Mouse (Mus musculus) left cerebral cortex, postnatal 10 days (tissue): ENCODE data around the gene Igf1r. TPM values are rescaled to one million over a fixed set of nuclear protein-coding genes. Genes with fewer than 3 reads are reported as not detected.

Source experiments
- DNase-seq, 2 experiments: peaks; one replicate each; pipeline ENCODE4 v3.0.0; 2021 to 2022; ENCODE audit warnings: low spot score in 2 of 2, mixed read lengths in 1 of 2; ENCODE audit errors: extremely low spot score in 1 of 2
- intact Hi-C: fragments of 180-260 bp; cut with DNase I; formaldehyde crosslinking; loops from one replicate; pipeline ENCODE4 v1.15.1; 2025
- total RNA-seq, 2 experiments: library from RNA; stranded (reverse); gene quantifications; 2 replicates each; pipeline ENCODE4 v1.2.3; 2021

Gene Igf1r
- total RNA-seq, 2 experiments from 2014 or later = 41.4 to 44.2 TPM

DNA sequence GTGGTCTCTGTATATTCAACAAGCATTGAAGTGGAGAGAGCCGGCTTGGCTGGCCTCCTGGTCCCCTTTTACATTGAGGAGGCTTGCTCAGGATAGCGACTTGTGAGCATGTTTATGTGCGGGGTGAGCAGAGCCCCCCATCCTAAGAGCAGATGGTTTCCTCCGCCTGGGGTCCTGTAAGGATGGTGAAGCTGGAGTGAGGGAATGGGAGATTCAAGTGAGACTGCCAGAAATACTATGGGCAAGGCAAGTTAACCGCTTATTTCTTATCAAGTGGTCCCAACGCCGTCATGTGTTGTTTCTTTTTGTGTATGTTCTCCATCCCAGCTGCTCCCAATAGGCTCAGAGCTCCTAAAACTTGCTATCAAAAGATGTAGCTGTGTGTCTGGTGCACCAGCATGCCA lies 175.6 kb downstream of the Igf1r start:
- intact Hi-C loops = loop anchor here (2.0 to 5.0 kb wide), 2 partner anchors 156 to 325 kb away; no protein-coding TSS in a partner anchor
- no peak for DNase-seq

- peak; percentile 97 to 99 for DNase-seq
- intact Hi-C loops = loop anchor here (2.0 to 5.0 kb wide), 2 partner anchors 157 to 326 kb away; no protein-coding TSS in a partner anchor
Measured at GRCm38 (mm10) chr7:68129077-68129511, 176.5 kb downstream of the Igf1r start.

DNA sequence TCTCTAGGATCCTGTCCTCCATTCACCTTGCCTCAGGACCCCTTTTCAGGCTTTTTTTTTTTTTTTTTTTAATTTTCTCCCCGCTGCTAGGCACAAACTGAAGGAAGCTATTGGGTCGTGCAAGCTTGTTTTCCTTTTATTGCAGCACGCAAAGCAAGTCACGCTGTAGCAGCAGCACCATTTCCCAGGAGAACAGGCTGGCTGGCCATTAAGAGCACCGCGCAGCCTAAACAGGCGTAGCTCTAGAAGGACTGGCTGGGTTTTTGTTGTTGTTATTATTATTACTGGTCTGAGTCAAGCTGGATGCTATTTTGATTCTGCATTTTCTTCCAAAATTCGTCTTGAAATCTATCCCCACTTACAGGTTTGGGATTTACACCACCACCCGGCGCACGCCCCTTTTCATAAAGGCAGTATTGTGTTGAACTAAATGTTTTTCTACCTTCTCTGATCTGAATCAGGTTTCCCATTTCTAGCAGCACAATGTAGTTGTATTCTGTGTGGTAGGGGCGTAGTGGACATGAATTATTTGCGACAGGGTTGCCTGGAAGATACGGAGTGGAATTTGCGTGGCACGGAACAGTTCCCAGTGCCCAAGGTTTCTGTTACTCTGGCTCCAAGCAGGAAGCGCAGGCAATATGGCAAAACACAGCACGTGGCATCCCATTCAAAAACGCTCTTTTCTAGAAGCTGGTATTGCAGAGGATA lies 177.1 kb downstream of the Igf1r start:
- DNase-seq = peak; percentile 85 to 89
- intact Hi-C loops = loop anchor here (1.0 to 5.0 kb wide), 4 partner anchors 157 to 327 kb away; no protein-coding TSS in a partner anchor

- DNase-seq = no peak
Measured at GRCm38 (mm10) chr7:68130950-68131580, 178.4 kb downstream of the Igf1r start.

DNA sequence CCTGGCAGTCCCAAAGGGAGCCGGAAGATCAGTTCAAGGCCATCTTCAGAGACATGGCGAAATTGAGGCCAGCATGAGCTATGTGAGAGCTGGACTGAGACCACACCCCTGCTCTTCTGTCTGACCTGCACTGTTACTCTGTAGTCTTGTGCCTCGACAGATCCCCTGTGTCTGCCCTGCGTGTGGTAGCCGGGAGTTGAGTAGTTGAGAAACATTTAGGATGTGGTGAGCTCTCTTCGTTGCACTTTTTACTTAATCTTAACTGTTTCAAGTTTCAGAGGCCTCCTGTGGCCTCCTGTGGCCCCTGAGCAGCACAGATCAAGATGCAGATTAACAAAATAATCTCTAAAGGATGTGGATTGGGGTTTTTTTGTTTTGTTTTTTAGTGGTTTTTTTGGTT lies 181.1 kb downstream of the Igf1r start:
- intact Hi-C loops = loop anchor here (5.0 kb wide), 1 partner anchor 169 kb away; no protein-coding TSS in a partner anchor
- DNase-seq = no peak

More at GRCm38 (mm10) chr7:68130950-68131580, 178.4 kb downstream of the Igf1r start:
- intact Hi-C loops = loop anchor here (1.0 to 5.0 kb wide), 2 partner anchors 171 to 180 kb away; no protein-coding TSS in a partner anchor

- DNase-seq = no peak
- intact Hi-C loops = loop anchor here (5.0 kb wide), 1 partner anchor 167 kb away; no protein-coding TSS in a partner anchor
Measured at GRCm38 (mm10) chr7:68134948-68135347, 182.3 kb downstream of the Igf1r start.

GRCm38 (mm10) chr7:68136056-68136455 lies 183.4 kb downstream of the Igf1r start:
- DNase-seq = no peak

DNA sequence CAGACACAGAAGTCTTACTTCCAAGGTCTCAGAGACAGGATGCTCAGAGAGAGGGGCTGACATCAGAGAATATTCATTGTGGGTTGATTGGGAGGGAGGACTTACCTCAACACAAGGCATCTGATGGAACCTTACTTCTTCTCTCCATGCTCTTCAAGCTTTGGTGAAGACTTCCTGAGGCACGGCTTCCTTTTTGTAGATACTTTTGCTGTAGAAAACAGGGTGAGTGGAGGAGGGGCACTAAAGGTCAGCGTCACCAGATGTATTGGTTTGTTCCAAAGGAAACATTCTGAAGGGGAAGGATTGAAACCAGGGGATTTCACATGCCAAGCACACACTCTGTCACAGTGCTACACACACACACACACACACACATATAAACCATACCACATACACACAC lies 186.8 kb downstream of the Igf1r start:
- DNase-seq = no peak
- intact Hi-C loops = no loop called here

More at GRCm38 (mm10) chr7:68136056-68136455, 183.4 kb downstream of the Igf1r start:
- intact Hi-C loops = no loop called here

DNA sequence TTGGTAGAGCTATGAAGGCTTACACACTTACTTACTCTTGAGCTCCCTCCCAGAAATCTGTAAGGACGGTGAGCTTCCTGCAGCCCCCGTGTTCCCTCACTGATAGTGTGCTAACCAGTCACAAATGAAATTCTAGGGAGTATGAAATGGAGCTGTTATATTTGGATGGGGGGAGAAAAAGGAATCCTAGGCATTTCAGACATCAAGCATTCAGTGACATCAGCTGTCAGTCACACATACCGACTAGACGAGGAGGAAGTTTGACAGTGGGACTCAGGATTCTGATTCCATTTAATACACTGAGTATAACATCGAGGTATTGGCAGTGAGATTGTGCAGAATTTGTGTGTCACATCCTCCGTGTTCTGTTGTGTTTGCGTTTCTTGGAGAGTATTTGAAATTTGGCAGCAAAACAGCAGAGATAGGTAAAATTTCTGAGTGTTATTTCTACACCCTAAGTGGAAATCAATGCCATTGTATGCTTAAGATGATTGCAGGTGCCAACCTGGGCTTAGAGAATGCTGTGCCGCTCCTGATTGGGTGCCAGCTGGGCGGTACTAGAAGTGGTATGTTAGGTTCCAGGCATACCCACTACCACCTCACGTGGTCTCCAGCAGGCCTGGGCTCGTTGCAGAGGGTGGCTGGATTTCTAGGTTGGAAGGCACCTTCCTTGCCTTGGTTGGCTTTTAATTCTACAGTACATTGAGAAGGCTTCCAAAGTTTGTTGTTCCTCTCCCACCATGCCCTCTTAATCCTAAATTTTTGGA lies 187.6 kb downstream of the Igf1r start:
- no peak for DNase-seq
- intact Hi-C loops = no loop called here

DNA sequence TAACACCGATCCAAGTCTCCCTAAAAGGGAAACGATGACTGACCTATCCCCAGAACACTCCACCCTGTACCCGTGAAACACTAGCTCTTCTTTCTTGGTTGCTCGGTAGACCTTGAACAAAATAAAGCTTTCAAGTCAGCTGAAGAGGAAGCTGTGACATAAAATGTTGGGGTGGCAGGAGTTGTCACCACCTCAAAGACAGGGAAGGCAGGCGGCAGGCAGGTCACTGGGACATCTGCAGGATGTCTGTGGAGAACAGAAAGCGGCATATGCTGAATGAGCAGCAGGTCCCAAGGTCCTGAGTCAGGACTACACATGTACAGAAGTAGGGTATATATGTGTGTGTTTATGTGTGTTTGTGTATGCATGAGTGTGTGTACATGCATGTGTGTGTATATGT lies 191.6 kb downstream of the Igf1r start:
- intact Hi-C loops = no loop called here
- DNase-seq = no peak

DNA sequence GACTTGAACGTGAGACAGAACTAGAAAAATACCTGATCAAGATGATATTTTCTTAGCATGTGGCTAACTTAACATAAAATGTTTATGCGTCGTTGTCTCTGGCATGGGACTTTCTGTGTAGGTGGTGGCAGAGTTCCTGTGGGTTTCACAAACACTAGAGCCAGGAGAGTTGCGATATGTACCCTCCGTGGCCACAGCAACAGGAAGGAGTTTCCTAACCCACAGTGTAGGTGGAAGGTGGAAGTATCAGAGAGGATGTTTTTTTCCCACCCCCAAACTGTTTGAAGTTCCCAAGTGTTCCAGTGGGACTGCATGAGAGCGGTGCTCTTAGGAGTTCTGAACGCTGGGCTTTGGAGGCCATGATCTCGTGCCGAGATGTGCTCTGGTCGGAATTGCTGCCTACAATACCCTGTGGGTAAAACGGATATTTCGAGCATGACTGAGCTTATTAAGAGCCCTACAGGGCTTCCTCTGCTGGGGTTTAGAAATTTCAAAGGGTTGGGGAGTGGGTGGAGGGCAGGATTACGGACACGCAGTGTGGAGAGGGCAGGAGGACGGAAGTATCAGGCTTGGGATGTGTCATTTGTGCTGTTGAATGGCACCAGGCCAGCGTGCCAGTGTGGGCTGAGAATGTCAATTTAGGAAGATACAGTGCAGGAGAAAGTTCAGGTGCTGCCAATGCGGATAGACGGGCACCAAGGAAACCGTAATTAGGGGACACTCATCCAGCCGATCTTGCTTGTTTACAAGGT lies 195.8 kb downstream of the Igf1r start:
- DNase-seq = no peak
- intact Hi-C loops = no loop called here

DNA sequence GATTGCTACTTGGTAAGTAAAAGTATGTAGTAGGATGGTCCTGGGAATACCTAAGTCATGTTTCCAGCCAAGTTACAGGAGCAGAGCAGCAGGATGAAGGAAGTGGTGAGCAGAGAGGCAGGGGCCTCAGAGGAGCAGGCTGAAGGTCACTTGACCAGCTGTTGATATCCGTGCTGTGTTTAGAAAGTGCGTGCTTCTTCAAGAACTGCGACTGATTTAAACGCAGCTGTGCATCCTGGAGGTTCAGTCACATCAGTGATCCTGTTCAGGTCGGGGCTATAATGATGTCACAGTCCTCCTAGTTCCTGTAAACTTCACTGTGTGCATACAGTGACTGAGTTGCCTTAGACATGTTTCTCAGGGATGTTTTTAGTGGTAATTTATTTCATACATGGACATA lies 199.3 kb downstream of the Igf1r start:
- intact Hi-C loops = no loop called here
- no peak for DNase-seq

DNA sequence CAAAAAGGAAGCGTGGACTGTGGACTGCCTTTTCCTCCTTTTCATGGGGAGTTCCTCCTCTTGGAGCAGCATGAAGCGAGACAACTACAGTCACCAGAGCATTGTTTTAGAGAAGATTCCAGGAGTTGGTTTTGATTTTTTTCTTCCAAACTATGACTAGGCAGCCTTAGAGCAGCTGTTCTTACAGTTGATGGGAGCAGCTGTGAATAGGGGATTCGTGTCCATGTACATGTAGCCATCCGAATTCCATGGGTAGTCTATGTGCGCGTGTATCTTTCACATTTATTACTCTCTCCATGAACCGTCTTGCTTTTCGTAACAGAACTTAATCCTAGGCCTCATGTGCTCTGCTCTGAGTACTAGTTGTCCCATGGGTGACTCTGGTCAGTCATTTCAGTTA lies 199.8 kb downstream of the Igf1r start:
- DNase-seq = no peak
- intact Hi-C loops = no loop called here

DNA sequence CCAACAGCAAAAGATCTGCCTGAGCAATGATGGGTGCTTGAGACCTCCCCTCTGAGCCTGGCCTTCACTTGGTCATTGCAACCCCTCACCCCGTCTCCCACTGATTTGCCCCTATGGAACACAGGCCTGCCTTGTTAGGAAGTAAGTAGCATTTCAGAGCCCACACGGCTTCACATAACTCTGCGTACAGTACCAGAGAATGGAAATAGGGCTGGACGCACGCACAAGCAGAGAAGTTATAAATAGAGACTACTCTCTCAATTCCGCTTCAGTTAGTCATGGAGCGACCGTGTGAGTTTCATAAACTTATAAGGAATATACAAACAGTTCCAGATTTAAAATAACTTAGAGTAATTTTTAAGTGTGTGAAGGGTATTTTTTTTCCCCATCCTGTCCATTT lies 200.6 kb downstream of the Igf1r start:
- intact Hi-C loops = no loop called here
- DNase-seq = no peak

GRCm38 (mm10) chr7:68154588-68154987 lies 202.0 kb downstream of the Igf1r start:
- intact Hi-C loops = no loop called here
- no peak for DNase-seq

DNA sequence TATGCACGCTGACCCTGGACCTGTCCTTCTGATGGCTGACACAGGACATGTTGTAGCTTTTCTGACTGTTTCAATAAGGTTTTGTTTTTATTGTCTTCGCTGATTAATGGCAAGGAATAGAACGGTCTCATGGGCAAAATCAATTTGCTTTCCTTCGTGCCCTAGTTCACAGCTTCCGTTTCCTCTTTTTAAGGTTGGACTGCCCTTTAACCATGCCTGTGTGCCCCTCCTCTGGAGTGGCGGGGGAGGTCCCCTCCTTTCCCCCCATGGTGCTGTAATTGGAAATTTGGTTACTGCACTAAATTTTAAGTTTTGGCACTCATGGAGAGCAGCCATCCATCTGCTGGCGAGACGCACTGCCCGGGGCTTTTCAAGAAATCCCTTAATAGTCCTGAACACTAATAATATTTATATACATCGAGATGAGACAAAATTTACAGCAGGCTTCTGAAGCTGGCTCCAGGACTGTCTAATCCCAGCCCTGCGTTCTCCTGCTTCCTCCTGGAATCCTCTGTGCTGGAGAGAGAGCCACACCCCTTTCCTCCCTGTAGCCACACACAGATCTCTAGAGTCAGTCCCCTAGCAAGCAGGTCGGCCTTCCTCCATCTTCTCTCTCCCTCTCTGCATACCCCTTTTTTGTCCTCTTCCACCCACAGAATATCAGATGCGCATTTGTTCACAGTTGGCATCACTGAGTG lies 207.6 kb downstream of the Igf1r start:
- no peak for DNase-seq
- intact Hi-C loops = no loop called here

DNA sequence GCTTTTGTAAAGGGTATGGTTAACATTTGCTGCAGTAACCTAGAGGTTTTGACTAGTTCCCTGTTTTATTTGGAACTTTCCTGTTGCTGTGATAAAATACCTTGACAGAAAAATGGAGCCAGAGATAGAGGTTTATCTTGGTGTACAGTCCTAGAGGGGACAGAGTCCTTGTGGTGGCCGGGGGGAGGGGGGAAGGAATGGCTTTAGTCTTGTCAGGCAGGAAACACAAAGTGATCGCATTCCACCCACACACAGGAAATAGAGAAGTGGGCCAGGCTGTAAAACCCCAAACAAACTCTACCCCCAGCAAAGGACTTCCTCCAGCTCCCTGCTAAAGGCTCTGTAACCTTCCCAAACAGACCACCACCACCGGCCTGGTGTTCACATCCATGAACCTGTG lies 211.4 kb downstream of the Igf1r start:
- intact Hi-C loops = no loop called here
- no peak for DNase-seq

GRCm38 (mm10) chr7:68172776-68173175 lies 220.1 kb downstream of the Igf1r start:
- DNase-seq = no peak
- intact Hi-C loops = no loop called here
